Mouse (Mus musculus): Measurements from ENCODE around the gene Eif3c. TPM values are rescaled to one million over a fixed set of nuclear protein-coding genes. Genes with fewer than 3 reads are reported as not detected.

Eif3c gene
- polyA plus RNA-seq, 1 experiment from 2014 or later: 176 TPM

- Histone ChIP-seq H3K9me3 (replicated peaks) (no peaks in the 10 kb centered on the region), H3K4me3 (replicated peaks) (no peak overlapping the region), H3K4me2 (replicated peaks) (no peak overlapping the region), H3K36me3 (peaks cover 95% of the 10 kb centered on the region), H3K9ac (no peak overlapping the region), H3K4me1 (no peaks in the 10 kb centered on the region), H3K27me3 (no peaks in the 10 kb centered on the region), H3K27ac (replicated peaks) (no peak overlapping the region)
- no peak for ATAC-seq (ENCODE audit: insufficient number of reproducible peaks, low FRiP score, low TSS enrichment, low read depth)
- WGBS: 94% methylated on average over 1 of the region's 1 CpGs
Observed at GRCm38 (mm10) chr7:126554796-126555195, 11.4 kb downstream of the Eif3c start.

GRCm38 (mm10) chr7:126545631-126546030 is 20.6 kb downstream of the Eif3c start:
- Histone ChIP-seq H3K4me2 (replicated peaks) (no peak overlapping the region), H3K4me3 (replicated peaks) (no peak overlapping the region), H3K27me3 (no peaks in the 10 kb centered on the region), H3K36me3 (peaks cover 59% of the 10 kb centered on the region), H3K9me3 (replicated peaks) (no peaks in the 10 kb centered on the region), H3K9ac (no peak overlapping the region), H3K27ac (replicated peaks) (no peak overlapping the region), H3K4me1 (no peaks in the 10 kb centered on the region)
- 80% methylated on average over 2 of the region's 2 CpGs for WGBS
- no peak for ATAC-seq (ENCODE audit: insufficient number of reproducible peaks, low FRiP score, low TSS enrichment, low read depth)

- 88% methylated on average over 1 of the region's 1 CpGs for WGBS
- ATAC-seq (ENCODE audit: insufficient number of reproducible peaks, low FRiP score, low TSS enrichment, low read depth): no peak
Observed at GRCm38 (mm10) chr7:126541661-126542060, 24.6 kb downstream of the Eif3c start.

GRCm38 (mm10) chr7:126537820-126538585 is 28.2 kb downstream of the Eif3c start:
- WGBS: 50% methylated on average over 5 of the region's 5 CpGs
- H3K27ac ChIP-seq (replicated peaks): no peak overlapping the region
- H3K9ac ChIP-seq: no peak overlapping the region
- no peak; the same call in 1 of the 2 replicates for ATAC-seq (ENCODE audit: insufficient number of reproducible peaks, low FRiP score, low TSS enrichment, low read depth)
- no peaks in the 10 kb centered on the region for H3K9me3 ChIP-seq (replicated peaks)
- peaks cover 11% of the 10 kb centered on the region for H3K27me3 ChIP-seq
- no peak overlapping the region for H3K4me3 ChIP-seq (replicated peaks)
- H3K4me1 ChIP-seq: 0 out of 2 replicates have a peak, but pooled peaks cover 8% of the 10 kb centered on the region
- H3K4me2 ChIP-seq (replicated peaks): no peak overlapping the region
- H3K36me3 ChIP-seq: no peaks in the 10 kb centered on the region

More at GRCm38 (mm10) chr7:126541661-126542060, 24.6 kb downstream of the Eif3c start:
- H3K27me3 ChIP-seq: peaks cover 5% of the 10 kb centered on the region
- no peak overlapping the region for H3K4me2 ChIP-seq (replicated peaks)
- H3K9ac ChIP-seq: no peak overlapping the region
- peaks cover 19% of the 10 kb centered on the region for H3K36me3 ChIP-seq
- no peaks in the 10 kb centered on the region for H3K9me3 ChIP-seq (replicated peaks)
- H3K4me3 ChIP-seq (replicated peaks): no peak overlapping the region
- H3K4me1 ChIP-seq: 0 out of 2 replicates have a peak, but pooled peaks cover 3% of the 10 kb centered on the region
- no peak overlapping the region for H3K27ac ChIP-seq (replicated peaks)

- ATAC-seq (ENCODE audit: insufficient number of reproducible peaks, low FRiP score, low TSS enrichment, low read depth): no peak
- 55% methylated on average over 9 of the region's 9 CpGs for WGBS
- no peak overlapping the region for H3K9ac ChIP-seq
Observed at GRCm38 (mm10) chr7:126536466-126536865, 29.7 kb downstream of the Eif3c start.

GRCm38 (mm10) chr7:126535766-126536165 is 30.4 kb downstream of the Eif3c start:
- Histone ChIP-seq H3K9ac (peak overlapping the region; percentile 39; the same call in 1 of the 2 replicates), H3K27ac (replicated peaks) (no peak overlapping the region), H3K4me2 (replicated peaks) (peak overlapping the region; percentile 85), H3K27me3 (peaks cover 11% of the 10 kb centered on the region), H3K36me3 (no peaks in the 10 kb centered on the region), H3K9me3 (replicated peaks) (no peaks in the 10 kb centered on the region), H3K4me3 (replicated peaks) (peak overlapping the region; percentile 49), H3K4me1 (0 out of 2 replicates have a peak, but pooled peaks cover 8% of the 10 kb centered on the region)
- ATAC-seq (ENCODE audit: insufficient number of reproducible peaks, low FRiP score, low TSS enrichment, low read depth): no peak
- WGBS: 1% methylated on average over 28 of the region's 28 CpGs

More at GRCm38 (mm10) chr7:126536466-126536865, 29.7 kb downstream of the Eif3c start:
- Histone ChIP-seq H3K27ac (replicated peaks) (no peak overlapping the region), H3K9me3 (replicated peaks) (no peaks in the 10 kb centered on the region), H3K4me2 (replicated peaks) (peak overlapping the region; percentile 85), H3K4me3 (replicated peaks) (peak overlapping the region; percentile 49), H3K36me3 (no peaks in the 10 kb centered on the region), H3K27me3 (peaks cover 11% of the 10 kb centered on the region), H3K4me1 (0 out of 2 replicates have a peak, but pooled peaks cover 8% of the 10 kb centered on the region)

- H3K36me3 ChIP-seq: no peaks in the 10 kb centered on the region
- WGBS: 72% methylated on average over 1 of the region's 1 CpGs
- no peak for ATAC-seq (ENCODE audit: insufficient number of reproducible peaks, low FRiP score, low TSS enrichment, low read depth)
Observed at GRCm38 (mm10) chr7:126533434-126533833, 32.8 kb downstream of the Eif3c start.

GRCm38 (mm10) chr7:126528166-126528577 is 38.0 kb downstream of the Eif3c start:
- Histone ChIP-seq H3K27ac (replicated peaks) (no peak overlapping the region), H3K27me3 (no peaks in the 10 kb centered on the region), H3K4me2 (replicated peaks) (no peak overlapping the region), H3K9me3 (replicated peaks) (no peaks in the 10 kb centered on the region), H3K36me3 (no peaks in the 10 kb centered on the region), H3K4me3 (replicated peaks) (no peak overlapping the region), H3K9ac (no peak overlapping the region), H3K4me1 (peaks cover 4% of the 10 kb centered on the region; the same call in 1 of the 2 replicates)
- 0% methylated on average over 1 of the region's 1 CpGs for WGBS
- no peak for ATAC-seq (ENCODE audit: insufficient number of reproducible peaks, low FRiP score, low TSS enrichment, low read depth)

More at GRCm38 (mm10) chr7:126533434-126533833, 32.8 kb downstream of the Eif3c start:
- Histone ChIP-seq H3K4me3 (replicated peaks) (no peak overlapping the region), H3K27ac (replicated peaks) (no peak overlapping the region), H3K4me1 (0 out of 2 replicates have a peak, but pooled peaks cover 7% of the 10 kb centered on the region), H3K9me3 (replicated peaks) (no peaks in the 10 kb centered on the region), H3K27me3 (peaks cover 11% of the 10 kb centered on the region), H3K4me2 (replicated peaks) (no peak overlapping the region), H3K9ac (no peak overlapping the region)

GRCm38 (mm10) chr7:126523316-126523715 is 42.9 kb downstream of the Eif3c start:
- Histone ChIP-seq H3K9me3 (replicated peaks) (no peaks in the 10 kb centered on the region), H3K4me1 (peaks cover 4% of the 10 kb centered on the region; the same call in 1 of the 2 replicates), H3K27me3 (no peaks in the 10 kb centered on the region), H3K4me3 (replicated peaks) (no peak overlapping the region), H3K27ac (replicated peaks) (no peak overlapping the region), H3K9ac (no peak overlapping the region), H3K4me2 (replicated peaks) (no peak overlapping the region), H3K36me3 (no peaks in the 10 kb centered on the region)
- no peak for ATAC-seq (ENCODE audit: insufficient number of reproducible peaks, low FRiP score, low TSS enrichment, low read depth)
- 77% methylated on average over 3 of the region's 3 CpGs for WGBS

- no peak overlapping the region for H3K27ac ChIP-seq (replicated peaks)
- no peak overlapping the region for H3K4me2 ChIP-seq (replicated peaks)
- H3K36me3 ChIP-seq: no peaks in the 10 kb centered on the region
- H3K9ac ChIP-seq: no peak overlapping the region
- no peaks in the 10 kb centered on the region for H3K4me1 ChIP-seq
- ATAC-seq (ENCODE audit: insufficient number of reproducible peaks, low FRiP score, low TSS enrichment, low read depth): no peak
- H3K27me3 ChIP-seq: no peaks in the 10 kb centered on the region
- H3K4me3 ChIP-seq (replicated peaks): no peak overlapping the region
- H3K9me3 ChIP-seq (replicated peaks): no peaks in the 10 kb centered on the region
- 65% methylated on average over 2 of the region's 2 CpGs for WGBS
Observed at GRCm38 (mm10) chr7:126519513-126519912, 46.7 kb downstream of the Eif3c start.

GRCm38 (mm10) chr7:126518261-126518941 is 47.8 kb downstream of the Eif3c start:
- Histone ChIP-seq H3K4me1 (no peaks in the 10 kb centered on the region), H3K4me2 (replicated peaks) (no peak overlapping the region), H3K4me3 (replicated peaks) (no peak overlapping the region), H3K27ac (replicated peaks) (no peak overlapping the region), H3K36me3 (no peaks in the 10 kb centered on the region), H3K9me3 (replicated peaks) (no peaks in the 10 kb centered on the region), H3K9ac (no peak overlapping the region), H3K27me3 (no peaks in the 10 kb centered on the region)
- WGBS: 87% methylated on average over 5 of the region's 5 CpGs
- no peak for ATAC-seq (ENCODE audit: insufficient number of reproducible peaks, low FRiP score, low TSS enrichment, low read depth)
